Mouse (Mus musculus): ENCODE data around the gene Wdr35. TPM values are rescaled to one million over a fixed set of nuclear protein-coding genes. Genes with fewer than 3 reads are reported as not detected.

Gene Wdr35
- total and polyA plus RNA-seq, 2 experiments from 2014 or later = 22.9 to 27.7 TPM

GRCm38 (mm10) chr12:9050824-9051223, 77.1 kb downstream of the Wdr35 start:
- no peak for TF ChIP-seq CTCF (IDR thresholded peaks at IDR 0.05; ENCODE audit: low read depth)
- Histone ChIP-seq H3K36me3 (ENCODE audit: insufficient read depth) (no peaks in the 10 kb centered on the region), H3K4me2 (ENCODE audit: low read depth) (no peak overlapping the region), H3K27ac (ENCODE audit: low read depth, low read length) (no peak overlapping the region), H3K4me3 (ENCODE audit: low read depth, low read length) (no peak overlapping the region), H3K27me3 (ENCODE audit: insufficient read depth, low read length) (no peaks in the 10 kb centered on the region), H3K9me3 (ENCODE audit: low read length) (no peaks in the 10 kb centered on the region), H3K4me1 (ENCODE audit: insufficient read depth) (no peaks in the 10 kb centered on the region), H3K9ac (no peak overlapping the region)
- ATAC-seq (no peak), DNase-seq (no peak)
- WGBS = 47% methylated on average over 6 of the region's 6 CpGs

- ATAC-seq = peak; percentile 86
- TF ChIP-seq CTCF (IDR thresholded peaks at IDR 0.05; ENCODE audit: low read depth) = peak; percentile 100
- no peak overlapping the region for H3K9ac ChIP-seq
- no peaks in the 10 kb centered on the region for H3K36me3 ChIP-seq (ENCODE audit: insufficient read depth)
- no peak overlapping the region for H3K4me2 ChIP-seq (ENCODE audit: low read depth)
- H3K27ac ChIP-seq (ENCODE audit: low read depth, low read length) = no peak overlapping the region
- WGBS = 60% methylated on average over 8 of the region's 8 CpGs
- DNase-seq = peak; percentile 87
- H3K4me1 ChIP-seq (ENCODE audit: insufficient read depth) = no peaks in the 10 kb centered on the region
- H3K4me3 ChIP-seq (ENCODE audit: low read depth, low read length) = no peak overlapping the region
- H3K9me3 ChIP-seq (ENCODE audit: low read length) = no peaks in the 10 kb centered on the region
- no peaks in the 10 kb centered on the region for H3K27me3 ChIP-seq (ENCODE audit: insufficient read depth, low read length)
Observed at GRCm38 (mm10) chr12:9052075-9052829, 78.6 kb downstream of the Wdr35 start.

- no peak overlapping the region for H3K27ac ChIP-seq (ENCODE audit: low read depth, low read length)
- H3K9me3 ChIP-seq (ENCODE audit: low read length) = no peaks in the 10 kb centered on the region
- no peaks in the 10 kb centered on the region for H3K27me3 ChIP-seq (ENCODE audit: insufficient read depth, low read length)
- ATAC-seq (no peak), DNase-seq (no peak)
- no peaks in the 10 kb centered on the region for H3K4me1 ChIP-seq (ENCODE audit: insufficient read depth)
- H3K36me3 ChIP-seq (ENCODE audit: insufficient read depth) = no peaks in the 10 kb centered on the region
- H3K4me3 ChIP-seq (ENCODE audit: low read depth, low read length) = no peak overlapping the region
- H3K4me2 ChIP-seq (ENCODE audit: low read depth) = no peak overlapping the region
- no peak for TF ChIP-seq CTCF (IDR thresholded peaks at IDR 0.05; ENCODE audit: low read depth)
- WGBS = 47% methylated on average over 7 of the region's 7 CpGs
- no peak overlapping the region for H3K9ac ChIP-seq
Observed at GRCm38 (mm10) chr12:9053345-9053744, 79.7 kb downstream of the Wdr35 start.

- TF ChIP-seq CTCF (IDR thresholded peaks at IDR 0.05; ENCODE audit: low read depth) = no peak
Observed at GRCm38 (mm10) chr12:9054012-9054411, 80.3 kb downstream of the Wdr35 start.

GRCm38 (mm10) chr12:9055269-9055668, 81.6 kb downstream of the Wdr35 start:
- TF ChIP-seq CTCF (IDR thresholded peaks at IDR 0.05; ENCODE audit: low read depth) = no peak
- Histone ChIP-seq H3K36me3 (ENCODE audit: insufficient read depth) (no peaks in the 10 kb centered on the region), H3K9ac (no peak overlapping the region), H3K4me2 (ENCODE audit: low read depth) (no peak overlapping the region), H3K4me3 (ENCODE audit: low read depth, low read length) (no peak overlapping the region), H3K27me3 (ENCODE audit: insufficient read depth, low read length) (no peaks in the 10 kb centered on the region), H3K4me1 (ENCODE audit: insufficient read depth) (no peaks in the 10 kb centered on the region), H3K27ac (ENCODE audit: low read depth, low read length) (no peak overlapping the region), H3K9me3 (ENCODE audit: low read length) (no peaks in the 10 kb centered on the region)
- WGBS = 75% methylated on average over 11 of the region's 11 CpGs
- DNase-seq (no peak), ATAC-seq (no peak)

More at GRCm38 (mm10) chr12:9054012-9054411, 80.3 kb downstream of the Wdr35 start:
- Histone ChIP-seq H3K4me1 (ENCODE audit: insufficient read depth) (no peaks in the 10 kb centered on the region), H3K27me3 (ENCODE audit: insufficient read depth, low read length) (no peaks in the 10 kb centered on the region), H3K27ac (ENCODE audit: low read depth, low read length) (no peak overlapping the region), H3K4me2 (ENCODE audit: low read depth) (no peak overlapping the region), H3K9me3 (ENCODE audit: low read length) (no peaks in the 10 kb centered on the region), H3K36me3 (ENCODE audit: insufficient read depth) (no peaks in the 10 kb centered on the region), H3K9ac (no peak overlapping the region), H3K4me3 (ENCODE audit: low read depth, low read length) (no peak overlapping the region)
- ATAC-seq (no peak), DNase-seq (no peak)
- 65% methylated on average over 2 of the region's 2 CpGs for WGBS

GRCm38 (mm10) chr12:9059502-9059901, 85.8 kb downstream of the Wdr35 start:
- H3K9me3 ChIP-seq (ENCODE audit: low read length) = no peaks in the 10 kb centered on the region

GRCm38 (mm10) chr12:9059965-9060364, 86.3 kb downstream of the Wdr35 start:
- no peaks in the 10 kb centered on the region for H3K4me1 ChIP-seq (ENCODE audit: insufficient read depth)
- DNase-seq = no peak
- no peak for ATAC-seq
- H3K27ac ChIP-seq (ENCODE audit: low read depth, low read length) = no peak overlapping the region
- no peak overlapping the region for H3K9ac ChIP-seq
- no peaks in the 10 kb centered on the region for H3K27me3 ChIP-seq (ENCODE audit: insufficient read depth, low read length)
- no peak overlapping the region for H3K4me3 ChIP-seq (ENCODE audit: low read depth, low read length)
- no peak for TF ChIP-seq CTCF (IDR thresholded peaks at IDR 0.05; ENCODE audit: low read depth)
- H3K4me2 ChIP-seq (ENCODE audit: low read depth) = no peak overlapping the region
- H3K9me3 ChIP-seq (ENCODE audit: low read length) = no peaks in the 10 kb centered on the region
- no peaks in the 10 kb centered on the region for H3K36me3 ChIP-seq (ENCODE audit: insufficient read depth)
- WGBS = 93% methylated on average over 9 of the region's 9 CpGs

More at GRCm38 (mm10) chr12:9059502-9059901, 85.8 kb downstream of the Wdr35 start:
- Histone ChIP-seq H3K4me2 (ENCODE audit: low read depth) (no peak overlapping the region), H3K4me1 (ENCODE audit: insufficient read depth) (no peaks in the 10 kb centered on the region), H3K9ac (no peak overlapping the region), H3K27me3 (ENCODE audit: insufficient read depth, low read length) (no peaks in the 10 kb centered on the region), H3K36me3 (ENCODE audit: insufficient read depth) (no peaks in the 10 kb centered on the region), H3K4me3 (ENCODE audit: low read depth, low read length) (no peak overlapping the region), H3K27ac (ENCODE audit: low read depth, low read length) (no peak overlapping the region)
- DNase-seq (no peak), ATAC-seq (no peak)
- TF ChIP-seq CTCF (IDR thresholded peaks at IDR 0.05; ENCODE audit: low read depth) = no peak
- 74% methylated on average over 3 of the region's 3 CpGs for WGBS

Data from forebrain, postnatal 0 days (tissue).